ENCODE assay signal across 15 mouse cellular contexts in the genomic region with DNA sequence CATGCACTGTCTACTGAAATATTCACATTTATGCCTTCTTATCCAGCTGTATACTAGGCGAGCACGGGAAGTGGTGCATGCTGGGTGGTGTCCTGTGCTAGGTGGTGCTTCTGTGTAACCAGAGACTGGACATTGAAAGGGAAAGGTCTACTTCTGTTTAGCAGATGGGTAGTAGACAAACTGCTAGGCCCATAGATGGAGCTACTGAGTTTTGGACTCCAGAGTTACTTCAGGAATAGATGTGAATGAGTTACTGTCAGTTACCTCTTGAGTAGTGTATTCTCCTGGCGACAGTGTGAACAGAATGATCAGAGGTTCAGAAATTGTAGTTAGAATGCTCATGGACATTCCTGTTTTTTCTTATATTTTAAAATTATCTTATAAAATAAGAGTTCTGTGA. TPM values are rescaled to one million over a fixed set of nuclear protein-coding genes. Genes with fewer than 3 reads are reported as not detected.
DNase-seq lines count a peak whose midpoint lies in the region; ATAC-seq and TF ChIP-seq lines count a peak whose summit lies in the region.
"Had no signal": no experiment of that assay in that cellular context is flagged by ENCODE, and none has a peak within 500 bp of the region (broad histone marks: within the 10 kb centered on the region; RNA-seq: fewer than 3 reads in every experiment).

No protein-coding gene starts in this region.

- ATAC-seq in hindbrain, postnatal 0 days = no peak
- no peak for ATAC-seq in hindbrain, embryonic 11.5 days (ENCODE audit: low FRiP score)
- ATAC-seq in lung, postnatal 0 days = no peak
- ATAC-seq in megakaryocyte-erythroid progenitor cell, adult 5-6 weeks (replicated peaks; ENCODE audit: low FRiP score, low TSS enrichment, poor library complexity, severe bottlenecking) = 0 out of 2 replicates have a peak, but pooled peaks have one; percentile 37
- ATAC-seq: activated CD4-positive, CD25-positive, alpha-beta regulatory T cell, adult 4 months; intestine, embryonic 16.5 days had no signal

- no peak overlapping the region for H3K4me2 ChIP-seq in hindbrain, postnatal 0 days (ENCODE audit: low read depth, low read length)
- no peak overlapping the region for H3K4me2 ChIP-seq in hindbrain, embryonic 11.5 days (replicated peaks; ENCODE audit: low read depth, low read length)
- H3K4me2 ChIP-seq in lung, postnatal 0 days (replicated peaks; ENCODE audit: low read depth, low read length) = no peak overlapping the region
- H3K4me2 ChIP-seq: embryonic facial prominence, embryonic 12.5 days; neural tube, embryonic 13.5 days had no signal

- H3K27me3 ChIP-seq in hindbrain, postnatal 0 days (ENCODE audit: insufficient read depth, low read length) = no peaks in the 10 kb centered on the region
- no peaks in the 10 kb centered on the region for H3K27me3 ChIP-seq in hindbrain, embryonic 11.5 days (ENCODE audit: control insufficient read depth, insufficient read depth, low read length)
- no peaks in the 10 kb centered on the region for H3K27me3 ChIP-seq in lung, postnatal 0 days (replicated peaks; ENCODE audit: insufficient read depth, low read length)
- no peaks in the 10 kb centered on the region for H3K27me3 ChIP-seq in MEL (ENCODE audit: control insufficient read depth in 1 of 2, insufficient read depth in 2 of 2, low read length in 2 of 2)
- H3K27me3 ChIP-seq: embryonic facial prominence, embryonic 12.5 days; megakaryocyte, embryonic 14.5 days; neural tube, embryonic 13.5 days had no signal

- H3K36me3 ChIP-seq in hindbrain, postnatal 0 days (ENCODE audit: insufficient read depth, low read length) = no peaks in the 10 kb centered on the region
- no peaks in the 10 kb centered on the region for H3K36me3 ChIP-seq in hindbrain, embryonic 11.5 days (ENCODE audit: control insufficient read depth, insufficient read depth, low read length)
- no peaks in the 10 kb centered on the region for H3K36me3 ChIP-seq in lung, postnatal 0 days (ENCODE audit: insufficient read depth, low read length)
- peaks cover 4 to 18% of the 10 kb centered on the region in 2 experiments; a peak in 3 of 4 replicates for H3K36me3 ChIP-seq in MEL (ENCODE audit: control insufficient read depth in 1 of 2, insufficient read depth in 2 of 2, low read length in 2 of 2)
- H3K36me3 ChIP-seq: embryonic facial prominence, embryonic 12.5 days had no signal

- H3K4me1 ChIP-seq in hindbrain, postnatal 0 days (ENCODE audit: insufficient read depth, low read length) = no peaks in the 10 kb centered on the region
- no peaks in the 10 kb centered on the region for H3K4me1 ChIP-seq in hindbrain, embryonic 11.5 days (replicated peaks; ENCODE audit: control insufficient read depth, insufficient read depth, low read length)
- no peaks in the 10 kb centered on the region for H3K4me1 ChIP-seq in lung, postnatal 0 days (ENCODE audit: insufficient read depth, low read depth, low read length)
- H3K4me1 ChIP-seq in MEL (ENCODE audit: control insufficient read depth in 1 of 2, insufficient read depth in 2 of 2, low read length in 2 of 2) = peaks cover 6 to 16% of the 10 kb centered on the region in 2 experiments
- H3K4me1 ChIP-seq: embryonic facial prominence, embryonic 12.5 days; hindbrain, embryonic 10.5 days had no signal

- TF ChIP-seq RAD21 in MEL (IDR thresholded peaks at IDR 0.05; ENCODE audit: low read depth, low read length) = peak; percentile 2

- no peaks in the 10 kb centered on the region for H3K79me2 ChIP-seq in MEL (ENCODE audit: control insufficient read depth, insufficient read depth, low read length, poor library complexity)

- no peak for TF ChIP-seq EP300 in lung, postnatal 0 days (IDR thresholded peaks at IDR 0.05)
- TF ChIP-seq EP300 in MEL (IDR thresholded peaks at IDR 0.05; ENCODE audit: low read depth in 1 of 2, low read length in 2 of 2) = no peak

- no peak overlapping the region for H3K4me3 ChIP-seq in hindbrain, postnatal 0 days (ENCODE audit: low read length)
- H3K4me3 ChIP-seq in hindbrain, embryonic 11.5 days (ENCODE audit: low read depth, low read length) = no peak overlapping the region
- no peak overlapping the region for H3K4me3 ChIP-seq in lung, postnatal 0 days (ENCODE audit: low read depth, low read length)
- H3K4me3 ChIP-seq in MEL (ENCODE audit: control insufficient read depth in 1 of 2, insufficient read depth in 1 of 2, low read depth in 2 of 2, low read length in 2 of 2) = no peak overlapping the region
- H3K4me3 ChIP-seq: embryonic facial prominence, embryonic 12.5 days; hindbrain, embryonic 10.5 days; megakaryocyte, embryonic 14.5 days; neural tube, embryonic 13.5 days had no signal

- peak; percentile 11 for TF ChIP-seq CTCF in hindbrain, postnatal 0 days (IDR thresholded peaks at IDR 0.05; ENCODE audit: low read depth)
- peak; percentile 25 for TF ChIP-seq CTCF in lung, postnatal 0 days (IDR thresholded peaks at IDR 0.05)
- TF ChIP-seq CTCF in MEL (IDR thresholded peaks at IDR 0.05 in 2 of 3, conservative IDR thresholded peaks at IDR 0.05 in 1 of 3; ENCODE audit: control insufficient read depth in 1 of 3, insufficient read depth in 1 of 3, low read depth in 2 of 3, low read length in 3 of 3, poor library complexity in 1 of 3, severe bottlenecking in 1 of 3) = peak in 1 of 3 experiments; percentile 23; a peak in 1 of 6 replicates

- no peaks in the 10 kb centered on the region for H3K9me3 ChIP-seq in hindbrain, postnatal 0 days (ENCODE audit: low read length)
- H3K9me3 ChIP-seq in hindbrain, embryonic 11.5 days (ENCODE audit: control insufficient read depth, low read length) = no peaks in the 10 kb centered on the region
- H3K9me3 ChIP-seq in lung, postnatal 0 days (ENCODE audit: low read length) = no peaks in the 10 kb centered on the region
- no peaks in the 10 kb centered on the region for H3K9me3 ChIP-seq in MEL (replicated peaks; ENCODE audit: insufficient read depth, low read length)
- H3K9me3 ChIP-seq: embryonic facial prominence, embryonic 12.5 days; hindbrain, embryonic 10.5 days; megakaryocyte, embryonic 14.5 days; neural tube, embryonic 13.5 days had no signal

- 90% methylated on average over 3 of the region's 3 CpGs for WGBS in hindbrain, postnatal 0 days
- 88% methylated on average over 3 of the region's 3 CpGs for WGBS in hindbrain, embryonic 11.5 days
- 87% methylated on average over 3 of the region's 3 CpGs for WGBS in lung, postnatal 0 days

- no peak overlapping the region for H3K9ac ChIP-seq in hindbrain, postnatal 0 days (replicated peaks; ENCODE audit: low read length)
- H3K9ac ChIP-seq in hindbrain, embryonic 11.5 days (ENCODE audit: low read depth, low read length) = no peak overlapping the region
- H3K9ac ChIP-seq in lung, postnatal 0 days (replicated peaks; ENCODE audit: low read depth) = no peak overlapping the region
- H3K9ac ChIP-seq in MEL (ENCODE audit: control insufficient read depth, low read depth, low read length, poor library complexity, severe bottlenecking) = no peak overlapping the region
- H3K9ac ChIP-seq: embryonic facial prominence, embryonic 12.5 days; neural tube, embryonic 13.5 days had no signal

- DNase-seq in hindbrain, postnatal 0 days (ENCODE audit: low spot score) = no peak
- DNase-seq in hindbrain, embryonic 11.5 days (ENCODE audit: low spot score) = no peak
- DNase-seq in lung, postnatal 0 days (ENCODE audit: low spot score) = no peak
- DNase-seq in lung, postnatal 4 days = no peak
- peak; percentile 12 for DNase-seq in MEL (ENCODE audit: low read depth, low spot score)
- DNase-seq in Muller cell, postnatal 12 days (ENCODE audit: inconsistent ontology term) = no peak
- DNase-seq: cerebellum, adult 18-20 months; lung, adult 2 months had no signal

- TF ChIP-seq POLR2A in MEL (IDR thresholded peaks at IDR 0.05; ENCODE audit: control insufficient read depth in 1 of 2, insufficient read depth in 1 of 2, low read depth in 1 of 2, low read length in 2 of 2, poor library complexity in 1 of 2) = no peak

- no peak overlapping the region for H3K27ac ChIP-seq in hindbrain, postnatal 0 days
- H3K27ac ChIP-seq in hindbrain, embryonic 11.5 days (ENCODE audit: low read depth, low read length) = no peak overlapping the region
- no peak overlapping the region for H3K27ac ChIP-seq in lung, postnatal 0 days (ENCODE audit: low read length)
- no peak overlapping the region for H3K27ac ChIP-seq in MEL (ENCODE audit: control insufficient read depth, low read depth, low read length)
- H3K27ac ChIP-seq: embryonic facial prominence, embryonic 12.5 days; hindbrain, embryonic 10.5 days; neural tube, embryonic 13.5 days had no signal

TF ChIP-seq in MEL, 35 proteins besides CTCF, POLR2A, EP300 and RAD21:
- TF ChIP-seq BHLHE40 (IDR thresholded peaks at IDR 0.05; ENCODE audit: borderline replicate concordance, low read depth, low read length) = no peak
- TF ChIP-seq ZMIZ1 (IDR thresholded peaks at IDR 0.05; ENCODE audit: low read depth, low read length) = no peak
- no peak for TF ChIP-seq MYB (IDR thresholded peaks at IDR 0.05; ENCODE audit: low read depth, low read length)
- no peak for TF ChIP-seq HCFC1 (IDR thresholded peaks at IDR 0.05; ENCODE audit: low read depth, low read length)
- 0 out of 2 replicates have a peak, but pooled peaks have one; percentile 15 for TF ChIP-seq SMC3 (IDR thresholded peaks at IDR 0.05; ENCODE audit: low read depth, low read length)

RNA-seq across cellular contexts. Expression of gene Exoc4, which starts 48.7 kb away (rescaled TPM):
- total RNA-seq in hindbrain, postnatal 0 days (2014; rRNA removed) = 60.2 and 70.6 TPM in 2 replicates
- 26.6 and 30.0 TPM in 2 replicates for polyA plus RNA-seq in hindbrain, postnatal 0 days (2015; fragmentation: Nextera tagmentation; extraction: Ambion mirVana)
- polyA plus RNA-seq in hindbrain, embryonic 11.5 days (2014; fragmentation: Nextera tagmentation; extraction: Ambion mirVana) = 29.6 and 44.6 TPM in 2 replicates
- polyA plus RNA-seq in lung, postnatal 0 days (2015; fragmentation: Nextera tagmentation; extraction: Ambion mirVana) = 11.7 and 15.1 TPM in 2 replicates
- 17.5 and 22.6 TPM in 2 replicates for total RNA-seq in MEL (2012; rRNA removed)
- polyA plus RNA-seq in MEL (2012; ENCODE audit: insufficient read depth in 1 of 2, insufficient read length in 2 of 2, low read depth in 1 of 2, low replicate concordance in 2 of 2, missing spikeins in 1 of 2) = 10 to 100 TPM in 1 of 2 experiments, not detected in 1; 16.4 TPM
- total RNA-seq in megakaryocyte-erythroid progenitor cell, adult 5-6 weeks (2014; fragmentation: Nextera tagmentation) = 49.6 and 58.1 TPM in 2 replicates
- 57.8 and 66.7 TPM in 2 replicates for total RNA-seq in megakaryocyte-erythroid progenitor cell, adult 5-6 weeks (2017)
